Mouse (Mus musculus) spleen, postnatal 4 days (tissue): ENCODE measurements around the gene Depdc1a.
"Not testable (repeated sequence)": the region's sequence is repeated elsewhere in the genome, so short reads cannot be mapped to it uniquely, and the experiment has no call there.

Source experiments
- DNase-seq, 2 experiments: peaks; one replicate each; pipeline ENCODE4 v3.0.0; 2022; ENCODE audit warnings: low spot score in 2 of 2

Gene Depdc1a

GRCm38 (mm10) chr3:159495243-159495801 lies at the start of gene Depdc1a:
TSS of gene Depdc1a (plus strand) at chr3:159495433.
- peak; percentile 91 to 94 for DNase-seq

GRCm38 (mm10) chr3:159470059-159470458 lies 25.2 kb upstream of the Depdc1a start:
- no peak for DNase-seq

GRCm38 (mm10) chr3:159475465-159475864 lies 19.8 kb upstream of the Depdc1a start:
- no peak for DNase-seq

GRCm38 (mm10) chr3:159477250-159477962 lies 17.8 kb upstream of the Depdc1a start:
- no peak for DNase-seq

- DNase-seq, result not testable (repeated sequence)
Measured at GRCm38 (mm10) chr3:159494709-159495108, 524 bp upstream of the Depdc1a start.

- DNase-seq, result no peak
Measured at GRCm38 (mm10) chr3:159508899-159509298, 13.7 kb downstream of the Depdc1a start.

- DNase-seq, result no peak
Measured at GRCm38 (mm10) chr3:159528563-159528962, 33.3 kb downstream of the Depdc1a start.

GRCm38 (mm10) chr3:159548303-159548702 lies 53.1 kb downstream of the Depdc1a start:
- DNase-seq, result no peak

GRCm38 (mm10) chr3:159550224-159550623 lies 55.0 kb downstream of the Depdc1a start:
- no peak for DNase-seq
